Mouse (Mus musculus) retina, adult 2 months (tissue): ENCODE data around the gene Iqcn.

Source experiments
- DNase-seq: peaks from one replicate; pipeline ENCODE4 v3.0.0-alpha.2; 2012; ENCODE audit warnings: low read depth, low spot score

Gene Iqcn

GRCm38 (mm10) chr8:70700555-70700922, 2.7 kb upstream of the Iqcn start:
- DNase-seq, result peak; percentile 97

DNA sequence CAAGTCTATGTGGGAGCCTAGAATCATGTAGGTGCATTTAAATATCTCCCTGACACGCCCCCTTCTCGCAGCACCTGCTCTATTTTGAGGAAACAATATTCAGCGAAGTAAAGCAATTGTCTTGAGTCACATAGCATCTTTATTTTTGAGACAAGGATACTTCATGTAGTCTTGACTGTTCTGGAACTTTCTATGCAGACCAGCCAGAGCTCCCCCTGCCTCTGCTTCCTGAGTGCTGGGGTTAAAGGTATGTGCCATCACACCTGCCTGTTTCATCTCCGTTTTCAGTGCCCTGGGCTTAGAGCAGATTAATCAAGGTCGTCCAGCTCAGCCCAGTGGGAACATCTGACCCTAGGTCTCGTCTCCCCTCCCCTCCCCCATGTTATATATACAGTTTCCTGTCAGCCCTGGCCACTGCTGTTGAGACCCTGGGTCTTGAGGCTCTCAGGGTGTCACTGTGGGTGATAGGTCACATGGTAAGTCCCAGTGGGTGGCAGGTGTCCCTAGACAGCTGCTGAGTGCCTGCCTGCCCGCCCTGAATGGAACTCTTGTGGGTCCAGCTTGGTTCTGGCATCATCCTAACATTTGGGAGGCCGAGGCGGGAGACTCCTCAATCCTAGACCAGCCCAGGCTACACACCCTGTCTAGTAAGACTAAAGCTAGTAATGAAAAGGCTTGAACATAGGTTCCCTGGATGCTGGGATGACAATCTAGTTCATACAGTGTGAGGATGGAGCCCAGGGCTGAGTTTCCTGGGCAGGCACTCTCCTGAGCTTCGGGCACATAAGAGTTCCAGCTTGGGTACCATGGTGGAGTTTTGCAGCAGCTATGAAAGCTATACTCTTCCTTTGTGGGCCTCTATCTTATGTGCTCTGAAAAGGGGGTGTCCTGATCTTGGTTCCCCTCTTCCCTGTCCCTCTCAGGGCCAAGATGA, 1.9 kb upstream of the Iqcn start:
- DNase-seq, result no peak

- no peak for DNase-seq
Observed at GRCm38 (mm10) chr8:70701982-70702841, 1.0 kb upstream of the Iqcn start.

GRCm38 (mm10) chr8:70702842-70703182, 445 bp upstream of the Iqcn start:
- no peak for DNase-seq

GRCm38 (mm10) chr8:70708281-70708680, 5.0 kb downstream of the Iqcn start:
- DNase-seq, result no peak

DNA sequence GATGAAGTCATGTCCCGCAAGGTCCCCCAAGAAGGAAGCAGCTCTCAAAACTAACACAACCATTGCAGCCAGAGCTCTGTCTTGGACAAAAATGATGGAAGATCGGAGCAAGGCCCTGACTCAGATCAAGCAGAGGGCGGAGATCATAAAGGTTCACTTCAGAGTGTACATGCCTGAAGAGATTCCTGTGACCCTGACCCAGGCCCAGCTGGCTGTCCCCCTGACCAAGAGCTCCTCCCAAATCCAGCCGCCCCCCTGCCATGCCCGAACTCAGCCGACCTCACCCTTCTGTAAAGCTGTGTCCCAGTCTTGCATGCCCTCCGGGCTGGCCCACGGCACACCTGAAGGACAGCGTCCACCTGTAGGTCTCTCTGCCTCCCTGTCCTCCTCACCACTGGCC, 6.5 kb downstream of the Iqcn start:
- DNase-seq, result no peak

DNA sequence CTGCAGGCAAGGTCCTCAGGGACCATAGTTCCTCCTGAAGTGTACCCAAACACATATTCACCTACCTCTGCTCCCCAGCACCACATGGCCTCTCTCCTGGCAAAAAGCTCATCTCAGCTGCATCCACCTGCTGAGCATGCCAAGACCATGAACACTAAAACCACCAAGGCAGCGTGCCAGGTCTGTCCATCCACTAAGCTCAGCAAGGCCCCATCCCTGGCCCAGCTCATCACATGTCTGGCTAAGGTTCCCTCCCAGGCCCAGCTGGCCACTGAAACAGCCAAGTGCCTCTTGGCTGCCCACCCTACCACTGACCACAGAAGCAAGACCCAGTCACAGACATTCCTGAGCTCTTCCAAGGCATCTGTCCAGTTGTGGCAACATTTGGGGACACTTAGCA, 7.0 kb downstream of the Iqcn start:
- DNase-seq, result no peak

DNA sequence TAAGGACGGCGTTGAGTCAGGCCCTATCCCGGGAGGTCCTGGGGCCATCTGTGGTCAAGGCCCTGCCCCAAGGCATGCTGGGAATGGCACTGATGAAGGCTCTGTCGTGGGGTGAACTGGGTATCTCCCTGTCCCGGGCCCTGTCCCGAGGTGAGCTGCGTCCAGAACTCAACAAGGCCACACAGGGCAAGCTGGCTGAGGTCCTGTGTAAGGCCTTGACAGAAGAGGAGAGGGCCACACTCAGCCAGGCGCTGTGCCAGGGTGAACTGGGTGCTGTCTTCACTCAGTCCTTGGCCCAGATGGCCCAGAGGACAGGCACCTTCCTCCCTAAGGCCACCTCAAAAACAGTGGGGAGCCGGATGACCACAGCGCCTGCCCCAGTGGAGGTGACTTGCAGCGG, 7.8 kb downstream of the Iqcn start:
- DNase-seq, result no peak

DNA sequence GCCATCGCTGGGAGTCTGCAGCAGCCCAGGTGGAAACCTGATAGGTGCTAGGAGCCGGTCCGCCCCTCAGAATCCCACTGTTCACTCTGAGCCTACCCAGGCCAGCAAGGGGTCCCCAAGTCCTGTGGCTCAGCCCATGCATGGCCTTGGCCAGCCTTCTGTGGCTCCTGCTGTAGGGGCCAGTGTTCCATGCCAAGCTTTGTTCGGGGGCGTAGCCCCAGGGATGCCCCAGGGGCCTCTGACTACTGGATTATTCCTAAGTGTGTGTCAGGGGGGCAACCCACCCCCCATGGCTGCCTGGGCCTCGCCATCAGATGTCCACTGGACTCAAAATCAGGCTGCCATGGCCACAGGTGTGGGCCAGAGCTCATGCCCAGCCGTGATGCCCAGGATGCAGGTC, 10.7 kb downstream of the Iqcn start:
- DNase-seq, result no peak

DNA sequence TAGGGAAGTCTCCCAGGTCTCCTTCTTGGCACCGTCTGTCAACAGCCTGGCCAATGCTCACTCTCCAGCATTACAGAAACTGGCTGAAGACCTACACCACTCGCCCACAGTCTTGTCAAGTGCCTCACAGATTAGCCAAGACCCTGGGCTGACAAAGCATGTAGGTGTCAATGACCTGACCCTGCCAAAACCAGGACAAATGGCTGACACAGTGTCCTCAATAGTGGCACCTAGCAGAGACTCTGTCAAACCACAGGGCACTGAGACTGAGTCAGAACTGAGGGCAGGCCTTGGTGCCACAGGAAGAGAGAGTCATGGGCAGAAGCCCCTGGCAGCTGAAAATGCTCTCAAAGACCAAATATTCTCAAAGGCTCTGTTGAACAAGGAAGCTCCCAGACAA, 11.8 kb downstream of the Iqcn start:
- no peak for DNase-seq

- DNase-seq, result no peak
Observed at GRCm38 (mm10) chr8:70716521-70717400, 13.5 kb downstream of the Iqcn start.

- DNase-seq, result no peak
Observed at GRCm38 (mm10) chr8:70718297-70718696, 15.0 kb downstream of the Iqcn start, which contains the start of gene Gm3336. Gm3336 (plus strand) TSS chr8:70718543.

DNA sequence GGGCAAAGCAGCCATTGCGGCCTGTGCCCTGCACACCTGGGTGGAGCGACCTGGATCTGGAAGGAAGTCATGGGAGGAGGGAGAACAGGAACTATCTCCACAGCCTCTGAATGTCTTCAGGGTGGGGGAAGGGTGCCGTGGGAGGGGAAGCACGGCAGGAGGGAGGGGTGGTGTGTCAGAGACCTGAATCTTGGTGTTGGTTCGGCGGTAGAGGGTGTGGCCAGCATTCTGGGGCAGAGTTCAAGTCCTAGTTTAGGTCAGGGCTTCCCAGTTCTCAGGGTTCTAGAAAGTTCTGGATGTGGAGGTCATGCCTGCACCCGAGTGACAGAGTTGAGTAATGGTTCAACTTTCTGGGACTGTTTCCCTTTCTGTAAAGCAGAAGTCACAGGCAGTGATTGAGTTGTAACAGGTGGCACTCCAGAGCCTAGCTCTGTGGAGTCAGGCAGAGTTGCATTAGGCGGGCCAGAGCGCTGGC, 16.6 kb downstream of the Iqcn start:
- DNase-seq, result no peak

DNA sequence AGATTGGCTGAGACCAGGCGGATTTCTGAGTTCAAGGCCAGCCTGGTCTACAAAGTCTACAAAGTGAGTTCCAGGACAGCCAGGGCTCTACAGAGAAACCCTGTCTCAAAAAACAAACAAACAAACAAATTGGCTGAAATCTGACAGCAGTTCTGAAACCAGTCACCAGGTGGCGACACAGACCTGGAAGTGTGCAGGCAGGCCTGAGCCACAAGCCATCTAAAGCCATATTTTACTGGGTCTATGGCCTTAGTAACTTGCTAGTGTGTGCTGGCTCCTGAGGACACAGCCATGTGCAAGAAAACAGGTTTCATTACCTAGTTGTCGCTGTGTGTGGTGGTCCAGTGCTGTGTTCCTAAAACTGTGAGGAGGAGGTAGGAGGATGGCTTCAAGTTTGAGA, 17.5 kb downstream of the Iqcn start:
- DNase-seq, result no peak

GRCm38 (mm10) chr8:70721601-70722000, 18.3 kb downstream of the Iqcn start:
- DNase-seq, result no peak

DNA sequence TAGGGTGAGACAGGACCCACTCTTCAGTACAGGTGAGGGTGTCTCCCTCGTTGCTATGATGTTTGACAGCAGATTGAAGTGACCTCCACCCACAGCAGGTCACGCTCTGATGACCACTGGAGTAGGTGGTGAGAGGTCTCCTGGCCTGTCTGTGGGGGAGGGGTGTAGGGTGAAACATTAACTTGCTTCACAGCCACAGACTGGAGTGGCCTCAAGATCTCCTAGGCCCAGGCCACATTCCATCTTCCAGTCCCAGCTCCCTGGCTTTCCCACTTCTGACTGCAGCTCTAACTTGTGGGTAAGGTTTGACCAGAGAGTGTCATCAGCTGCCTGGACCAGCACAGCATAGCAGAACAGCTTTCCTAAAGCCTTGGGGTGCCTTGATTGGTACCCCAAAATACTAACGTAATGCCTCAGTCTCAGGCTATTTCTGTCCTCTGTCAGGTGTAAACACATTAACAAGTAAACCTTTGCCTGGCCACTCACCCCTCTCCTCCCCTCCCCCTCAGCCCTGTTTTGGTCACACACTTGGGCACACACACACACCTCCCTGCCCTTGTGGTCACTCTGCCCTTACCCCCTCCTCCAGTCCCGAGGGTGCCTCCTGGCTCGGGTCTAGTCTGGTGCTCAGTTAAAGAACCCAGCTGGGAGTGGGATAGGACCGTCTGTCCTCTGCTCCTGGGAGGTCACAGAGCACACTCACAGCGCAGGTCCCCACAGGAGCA, 20.4 kb downstream of the Iqcn start, which contains the start of gene Pde4c:
Pde4c (plus strand) TSS at position 235 of the 725 bp plus-strand sequence.
- no peak for DNase-seq

DNA sequence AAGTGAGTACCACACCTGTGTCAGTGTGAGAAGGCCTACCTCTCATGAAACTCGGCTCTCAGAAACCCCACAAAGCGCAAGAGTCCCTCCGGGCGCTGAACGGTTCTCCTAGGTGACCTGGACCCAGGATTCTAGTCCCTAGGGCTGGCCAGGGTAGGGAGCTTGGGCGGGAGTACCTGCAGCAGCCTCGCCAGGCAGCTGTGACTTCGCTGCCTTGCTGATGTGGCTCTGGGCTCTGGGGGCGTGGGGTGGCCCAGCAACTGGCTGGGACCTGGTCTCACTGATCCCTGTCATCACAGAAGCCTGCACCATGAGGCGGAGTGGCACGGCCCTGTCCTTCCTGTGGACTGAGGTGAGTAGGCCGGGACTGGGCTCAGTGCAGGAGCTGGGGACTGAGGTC, 21.0 kb downstream of the Iqcn start:
- no peak for DNase-seq

DNA sequence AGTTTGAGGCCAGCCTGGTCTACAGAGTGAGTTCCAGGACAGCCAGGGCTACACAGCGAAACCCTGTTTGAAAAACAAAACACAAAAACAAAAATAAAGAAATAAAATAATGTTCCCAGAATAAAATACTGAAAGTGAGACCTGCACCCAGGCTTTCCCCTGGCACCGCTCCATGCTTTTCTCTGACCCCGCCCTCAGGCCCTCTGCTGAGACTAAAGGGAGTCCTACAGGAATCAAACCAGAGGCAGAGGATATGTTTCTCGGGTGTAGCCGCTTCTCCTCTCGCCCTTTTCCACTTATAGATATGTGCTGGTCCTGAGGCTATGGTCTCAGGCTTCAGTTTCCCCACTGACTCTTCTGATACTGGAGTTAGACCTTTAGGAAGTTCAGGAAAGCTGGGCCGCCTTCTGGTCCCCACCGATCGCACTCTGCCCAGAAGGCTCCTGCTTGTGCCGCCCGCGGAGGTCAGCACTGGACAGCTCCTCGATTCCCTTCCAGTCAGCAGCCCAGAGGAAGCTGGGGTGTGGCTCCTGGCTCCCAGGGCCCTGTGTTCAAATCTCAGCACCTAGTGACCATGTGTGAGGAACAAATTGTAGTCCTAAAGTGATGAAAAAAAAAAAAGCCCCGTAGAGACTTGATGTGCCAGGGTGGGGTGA, 22.7 kb downstream of the Iqcn start:
- no peak for DNase-seq

GRCm38 (mm10) chr8:70726721-70727120, 23.5 kb downstream of the Iqcn start:
- no peak for DNase-seq

DNA sequence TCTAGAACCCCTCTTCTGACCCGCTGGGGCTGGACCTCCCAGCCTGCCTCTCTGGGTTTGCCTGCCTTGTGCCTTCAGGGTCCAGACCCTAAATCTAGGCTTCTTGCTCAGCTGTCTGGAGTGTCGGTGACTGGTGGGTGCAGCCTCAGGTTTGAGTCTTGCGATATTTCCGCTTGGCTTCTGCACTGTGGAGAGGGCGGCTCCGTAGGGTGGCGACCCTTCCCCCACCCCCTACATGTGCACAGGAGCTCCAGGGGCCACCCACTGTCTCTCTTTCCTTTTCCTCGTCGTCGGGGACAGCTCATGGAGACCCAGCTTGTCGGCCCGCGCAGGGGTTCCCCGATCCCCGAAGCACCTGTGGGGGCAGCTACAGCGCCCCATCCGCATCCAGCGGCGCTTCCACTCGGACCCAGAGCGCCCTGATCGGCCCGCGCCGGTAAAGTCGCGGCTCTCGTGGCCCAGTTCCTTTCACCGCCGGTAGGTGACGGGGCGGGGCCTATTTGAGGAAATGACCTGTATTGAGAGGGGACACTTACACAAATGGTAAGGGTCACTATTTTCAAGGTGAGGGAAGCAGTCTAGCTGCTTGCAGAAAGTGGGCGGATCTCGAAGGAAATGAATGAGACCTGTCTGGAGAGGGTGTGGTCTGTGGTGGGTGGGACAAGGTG, 26.7 kb downstream of the Iqcn start:
- DNase-seq, result no peak
